Mouse (Mus musculus) activated CD4-positive, CD25-positive, alpha-beta regulatory T cell, adult 4 months (primary cell): Measurements from ENCODE around the gene B9d2. TPM values are rescaled to one million over a fixed set of nuclear protein-coding genes. Genes with fewer than 3 reads are reported as not detected.

Experiments used
- ATAC-seq: one replicate; pipeline ENCODE4 v1.8.0; 2017
- polyA plus RNA-seq, 2 experiments: library from polyadenylated mRNA; unstranded; fragments of 100-300 nt; shearing (Covaris generic); gene quantifications; one replicate each; pipeline ENCODE4 v1.2.1; 2017

Gene B9d2
- polyA plus RNA-seq, 2 experiments from 2014 or later, result 54.0 to 70.8 TPM

GRCm38 (mm10) chr7:25734991-25735390 lies 54.4 kb downstream of the B9d2 start:
- no peak for ATAC-seq

Other genes starting within 250 kb of the B9d2 start
- gene Ceacam1, start 203.2 kb upstream of the B9d2 start, polyA plus RNA-seq, result under 1 TPM in 1 of 2 experiments, not detected in 1; 0.33 TPM
- not detected for gene Ceacam2, start 140.9 kb upstream of the B9d2 start, polyA plus RNA-seq
- not detected for gene Erich4, start 64.9 kb upstream of the B9d2 start, polyA plus RNA-seq
- 10 to 100 TPM; 36.4 to 42.7 TPM for gene Dmac2, start 61.4 kb upstream of the B9d2 start, polyA plus RNA-seq
- gene B3gnt8, start 54.1 kb upstream of the B9d2 start, polyA plus RNA-seq, result under 1 TPM; 0.21 to 0.79 TPM
- 10 to 100 TPM; 15.3 to 15.8 TPM for gene Bckdha, start 21.8 kb upstream of the B9d2 start, polyA plus RNA-seq
- 100 to 1,000 TPM in 1 of 2 experiments, 10 to 100 TPM in 1; 94.5 to 110 TPM for gene Exosc5, start 21.6 kb upstream of the B9d2 start, polyA plus RNA-seq
- 10 to 100 TPM; 10.4 to 11.6 TPM for gene Tmem91, start 5.6 kb upstream of the B9d2 start, polyA plus RNA-seq
- gene Tgfb1, start 6.2 kb downstream of the B9d2 start, polyA plus RNA-seq, result 1 to 10 TPM; 4.7 to 8.6 TPM
- gene Ccdc97, start 38.3 kb downstream of the B9d2 start, polyA plus RNA-seq, result 10 to 100 TPM; 31.1 to 46.9 TPM
- gene Hnrnpul1, start 74.0 kb downstream of the B9d2 start, polyA plus RNA-seq, result 10 to 100 TPM; 47.1 to 58.0 TPM
- gene Axl, start 107.9 kb downstream of the B9d2 start, polyA plus RNA-seq, result 10 to 100 TPM; 16.5 to 26.4 TPM
- 1 to 10 TPM; 3.2 to 4.9 TPM for gene Cyp2s1, start 136.1 kb downstream of the B9d2 start, polyA plus RNA-seq
- gene Cyp2b10, start 216.8 kb downstream of the B9d2 start, polyA plus RNA-seq, result not detected